Mouse (Mus musculus) common myeloid progenitor, adult 5-6 weeks (primary cell): ENCODE data around the gene Atg4c. TPM values are rescaled to one million over a fixed set of nuclear protein-coding genes. Genes with fewer than 3 reads are reported as not detected.

ENCODE experiments used
- ATAC-seq: replicated peaks from 2 replicates; pipeline ENCODE4 v1.8.0; 2016; ENCODE audit warnings: low read depth, mild to moderate bottlenecking, moderate TSS enrichment, inconsistent platforms; ENCODE audit not compliant: poor library complexity, severe bottlenecking
- total RNA-seq: library from RNA; stranded (forward); fragments of 200-1000, 187-1606 nt; gene quantifications from 2 replicates; pipeline ENCODE4 v1.2.3, GENCODE M21; 2017

Atg4c gene
- total RNA-seq: 7.5 and 10.8 TPM in 2 replicates

- peak; percentile 85 for ATAC-seq
Measured at GRCm38 (mm10) chr4:99193810-99194582, at the start of gene Atg4c. TSS of gene Atg4c (plus strand) at chr4:99193934.

- no peak for ATAC-seq
Measured at GRCm38 (mm10) chr4:99151434-99151833, 42.3 kb upstream of the Atg4c start.

GRCm38 (mm10) chr4:99151885-99152558 lies 41.7 kb upstream of the Atg4c start:
- ATAC-seq: peak; percentile 56; the same call in 1 of the 2 replicates

GRCm38 (mm10) chr4:99156641-99157307 lies 37.0 kb upstream of the Atg4c start:
- ATAC-seq: 0 out of 2 replicates have a peak, but pooled peaks have one; percentile 17

- ATAC-seq: no peak
Measured at GRCm38 (mm10) chr4:99158495-99158894, 35.2 kb upstream of the Atg4c start.

GRCm38 (mm10) chr4:99160414-99160813 lies 33.3 kb upstream of the Atg4c start:
- ATAC-seq: no peak

GRCm38 (mm10) chr4:99160899-99161298 lies 32.8 kb upstream of the Atg4c start:
- ATAC-seq: no peak

GRCm38 (mm10) chr4:99161457-99161971 lies 32.2 kb upstream of the Atg4c start:
- ATAC-seq: no peak

- ATAC-seq: no peak
Measured at GRCm38 (mm10) chr4:99163001-99163400, 30.7 kb upstream of the Atg4c start.

GRCm38 (mm10) chr4:99163547-99163946 lies 30.2 kb upstream of the Atg4c start:
- ATAC-seq: peak; percentile 66

- peak; percentile 36; the same call in 1 of the 2 replicates for ATAC-seq
Measured at GRCm38 (mm10) chr4:99168869-99169268, 24.9 kb upstream of the Atg4c start.

GRCm38 (mm10) chr4:99174265-99174664 lies 19.5 kb upstream of the Atg4c start:
- no peak for ATAC-seq

- ATAC-seq: no peak
Measured at GRCm38 (mm10) chr4:99176841-99177240, 16.9 kb upstream of the Atg4c start.

- ATAC-seq: peak; percentile 73
Measured at GRCm38 (mm10) chr4:99177255-99177654, 16.5 kb upstream of the Atg4c start.

GRCm38 (mm10) chr4:99178851-99179250 lies 14.9 kb upstream of the Atg4c start:
- no peak for ATAC-seq

GRCm38 (mm10) chr4:99179446-99180120 lies 14.2 kb upstream of the Atg4c start:
- no peak for ATAC-seq

- no peak for ATAC-seq
Measured at GRCm38 (mm10) chr4:99180921-99181320, 12.8 kb upstream of the Atg4c start.

- ATAC-seq: no peak
Measured at GRCm38 (mm10) chr4:99181739-99182419, 11.9 kb upstream of the Atg4c start.

- peak; percentile 71 for ATAC-seq
Measured at GRCm38 (mm10) chr4:99182660-99183431, 10.9 kb upstream of the Atg4c start.
